ENCODE assay signal across 12 mouse cellular contexts in genomic region chr11:52641725-52642338, GRCm38 (mm10).
A peak's percentile ranks its signal among the peaks of the same experiment; 100 is the strongest.
DNase-seq lines count a peak whose midpoint lies in the region; ATAC-seq and TF ChIP-seq lines count a peak whose summit lies in the region.
"Had no signal": no experiment of that assay in that cellular context is flagged by ENCODE, and none has a peak within 500 bp of the region (broad histone marks: within the 10 kb centered on the region; RNA-seq: fewer than 3 reads in every experiment).

No protein-coding gene starts in this region.

- TF ChIP-seq EP300 in heart, adult 2 months (IDR thresholded peaks at IDR 0.05; ENCODE audit: insufficient read depth, low read depth, low read length), result no peak

- TF ChIP-seq POLR2A in heart, adult 2 months (IDR thresholded peaks at IDR 0.05; ENCODE audit: insufficient read depth, low read depth, low read length), result no peak

- H3K4me2 ChIP-seq in heart, embryonic 11.5 days, result no peak overlapping the region
- H3K4me2 ChIP-seq in hindbrain, postnatal 0 days (ENCODE audit: low read depth, low read length), result no peak overlapping the region
- H3K4me2 ChIP-seq: lung, embryonic 15.5 days; neural tube, embryonic 12.5 days had no signal

- WGBS in heart, embryonic 11.5 days (ENCODE audit: insufficient replicate concordance), result 10% methylated on average over 14 of the region's 14 CpGs
- WGBS in heart, adult 2 months, result 36% methylated on average over 14 of the region's 14 CpGs
- WGBS in hindbrain, postnatal 0 days, result 18% methylated on average over 14 of the region's 14 CpGs

- H3K9ac ChIP-seq in heart, embryonic 11.5 days (ENCODE audit: low read depth, low read length), result no peak overlapping the region
- H3K9ac ChIP-seq in heart, adult 2 months (ENCODE audit: low read depth, low read length), result no peak overlapping the region
- H3K9ac ChIP-seq in hindbrain, postnatal 0 days (replicated peaks; ENCODE audit: low read length), result no peak overlapping the region
- H3K9ac ChIP-seq: lung, embryonic 15.5 days; neural tube, embryonic 12.5 days had no signal

- ATAC-seq in heart, embryonic 11.5 days (replicated peaks; ENCODE audit: insufficient number of reproducible peaks, low FRiP score, low TSS enrichment), result peak; percentile 84
- ATAC-seq in hindbrain, postnatal 0 days, result peak; percentile 35; the same call in 1 of the 2 replicates
- ATAC-seq: intestine, embryonic 16.5 days had no signal

- no peak for DNase-seq in heart, adult 2 months
- DNase-seq in right cerebral cortex, postnatal 10 days (ENCODE audit: low spot score in 2 of 2), result peak; percentile 38 to 45
- DNase-seq in right cerebral cortex, postnatal 4 days, result no peak
- DNase-seq in hindbrain, postnatal 0 days (ENCODE audit: low spot score), result peak; percentile 47
- no peak for DNase-seq in kidney, postnatal 10 days
- no peak for DNase-seq in gastrocnemius, adult 18-20 months (ENCODE audit: low spot score)
- DNase-seq in kidney, postnatal 4 days, result no peak
- DNase-seq: cerebellum, adult 9-10 months had no signal

- no peak overlapping the region for H3K4me3 ChIP-seq in heart, embryonic 11.5 days (ENCODE audit: low read depth, low read length)
- H3K4me3 ChIP-seq in heart, adult 2 months, result no peak overlapping the region
- H3K4me3 ChIP-seq in hindbrain, postnatal 0 days (ENCODE audit: low read length), result no peak overlapping the region
- H3K4me3 ChIP-seq: lung, embryonic 15.5 days; neural tube, embryonic 12.5 days had no signal

- no peak for TF ChIP-seq CTCF in heart, adult 2 months (IDR thresholded peaks at IDR 0.05)
- TF ChIP-seq CTCF in hindbrain, postnatal 0 days (IDR thresholded peaks at IDR 0.05; ENCODE audit: low read depth), result no peak

- H3K9me3 ChIP-seq in heart, embryonic 11.5 days (replicated peaks; ENCODE audit: control insufficient read depth, low read length), result peaks cover 3% of the 10 kb centered on the region; the same call in 1 of the 2 replicates
- no peaks in the 10 kb centered on the region for H3K9me3 ChIP-seq in hindbrain, postnatal 0 days (ENCODE audit: low read length)
- H3K9me3 ChIP-seq: lung, embryonic 15.5 days; neural tube, embryonic 12.5 days had no signal

- H3K36me3 ChIP-seq in heart, embryonic 11.5 days (ENCODE audit: control insufficient read depth, insufficient read depth, low read length), result no peaks in the 10 kb centered on the region
- H3K36me3 ChIP-seq in heart, adult 2 months (ENCODE audit: control insufficient read depth, insufficient read depth, low read length), result no peaks in the 10 kb centered on the region
- no peaks in the 10 kb centered on the region for H3K36me3 ChIP-seq in hindbrain, postnatal 0 days (ENCODE audit: insufficient read depth, low read length)
- H3K36me3 ChIP-seq: lung, embryonic 15.5 days; neural tube, embryonic 12.5 days had no signal

- intact Hi-C loops in heart, adult 2 months (cut with DNase I), result no loop called here

- peak overlapping the region; percentile 51 for H3K27ac ChIP-seq in heart, embryonic 11.5 days (ENCODE audit: low read depth, low read length)
- no peak overlapping the region for H3K27ac ChIP-seq in heart, adult 2 months
- no peak overlapping the region for H3K27ac ChIP-seq in hindbrain, postnatal 0 days
- H3K27ac ChIP-seq: lung, embryonic 15.5 days; neural tube, embryonic 12.5 days had no signal

- H3K27me3 ChIP-seq in heart, embryonic 11.5 days (ENCODE audit: control insufficient read depth, insufficient read depth, low read length), result peaks cover 3% of the 10 kb centered on the region
- H3K27me3 ChIP-seq in heart, adult 2 months (ENCODE audit: control insufficient read depth, insufficient read depth, low read length), result no peaks in the 10 kb centered on the region
- no peaks in the 10 kb centered on the region for H3K27me3 ChIP-seq in hindbrain, postnatal 0 days (ENCODE audit: insufficient read depth, low read length)

- peaks cover 29% of the 10 kb centered on the region for H3K4me1 ChIP-seq in heart, embryonic 11.5 days (ENCODE audit: control insufficient read depth, insufficient read depth, low read length)
- no peaks in the 10 kb centered on the region for H3K4me1 ChIP-seq in heart, adult 2 months (ENCODE audit: control insufficient read depth, insufficient read depth, low read length)
- 0 out of 2 replicates have a peak, but pooled peaks cover 7% of the 10 kb centered on the region for H3K4me1 ChIP-seq in hindbrain, postnatal 0 days (ENCODE audit: insufficient read depth, low read length)
- H3K4me1 ChIP-seq: lung, embryonic 15.5 days had no signal

- H3K79me2 ChIP-seq in heart, adult 2 months (replicated peaks; ENCODE audit: control insufficient read depth, insufficient read depth, low read length), result no peaks in the 10 kb centered on the region

Comparison
In these comparisons a context has a peak if more than half of its experiments do, and no peak if none do; other contexts are left out.
1. DNase-seq: peak in right cerebral cortex, postnatal 10 days (2 of 2) and hindbrain, postnatal 0 days (single experiment); none in heart, adult 2 months (0 of 2), right cerebral cortex, postnatal 4 days (single experiment), kidney, postnatal 10 days (single experiment), gastrocnemius, adult 18-20 months (single experiment) and kidney, postnatal 4 days (0 of 2).